Mouse (Mus musculus) heart, embryonic 16.5 days (tissue): ENCODE data around the gene Plekhm3. TPM values are rescaled to one million over a fixed set of nuclear protein-coding genes. Genes with fewer than 3 reads are reported as not detected.
A peak's percentile ranks its signal among the peaks of the same experiment; 100 is the strongest.

Experiments used
- ATAC-seq: fragments of 200-750 bp; cut with Nextera tagmentation; replicated peaks from 2 replicates; pipeline ENCODE4 v1.8.0; 2017; ENCODE audit warnings: moderate number of reproducible peaks; ENCODE audit not compliant: insufficient read depth, low FRiP score; ENCODE audit errors: extremely low read depth
- H3K27ac ChIP-seq: fragments of 300-500 bp; sonication (generic); 2 replicates; pipeline ENCODE4 v1.5.1; 2014; ENCODE audit warnings: mild to moderate bottlenecking, low read length, control low read depth, moderate library complexity
- H3K27me3 ChIP-seq: fragments of 300-500 bp; sonication (generic); 2 replicates; pipeline ENCODE4 v1.6.1; 2014; ENCODE audit warnings: low read length, mixed read lengths; ENCODE audit not compliant: control insufficient read depth, insufficient read depth
- H3K36me3 ChIP-seq: fragments of 300-500 bp; sonication (generic); 2 replicates; pipeline ENCODE4 v1.6.1; 2014; ENCODE audit not compliant: control insufficient read depth, insufficient read depth
- H3K4me1 ChIP-seq: fragments of 300-500 bp; sonication (generic); 2 replicates; pipeline ENCODE4 v1.6.1; 2014; ENCODE audit warnings: low read length, mixed read lengths; ENCODE audit not compliant: control insufficient read depth, insufficient read depth
- H3K4me2 ChIP-seq: fragments of 300-500 bp; sonication (generic); 2 replicates; pipeline ENCODE4 v1.6.1; 2014; ENCODE audit warnings: low read depth, mild to moderate bottlenecking, control low read depth, low read length
- H3K4me3 ChIP-seq: fragments of 300-500 bp; sonication (generic); 2 replicates; pipeline ENCODE4 v1.5.1; 2014; ENCODE audit warnings: mild to moderate bottlenecking, control low read depth, low read length
- H3K9ac ChIP-seq: fragments of 300-500 bp; sonication (generic); 2 replicates; pipeline ENCODE4 v1.6.1; 2014; ENCODE audit warnings: low read length, control low read depth
- H3K9me3 ChIP-seq: fragments of 300-500 bp; sonication (generic); replicated peaks from 2 replicates; pipeline ENCODE4 v1.6.1; 2016; ENCODE audit warnings: low read length; ENCODE audit not compliant: control insufficient read depth
- WGBS: fragments of 180-500 bp; shearing (Covaris S2); extraction: QIAGEN DNeasy Blood & Tissue Kit; methylation state at CpG from one replicate; pipeline ENCODE4 v1.1.7; 2014; 5-methylcytosine and 5-hydroxymethylcytosine counted together
- polyA plus RNA-seq: library from polyadenylated mRNA; unstranded; fragments of >200 nt; fragmentation: Nextera tagmentation; extraction: Ambion mirVana; gene quantifications from 2 replicates; pipeline ENCODE4 v1.2.1, GENCODE M21; 2015

The Plekhm3 gene
- polyA plus RNA-seq, 1 experiment from 2014 or later, result 7.2 TPM

GRCm38 (mm10) chr1:64770169-64770568 lies 186.5 kb downstream of the Plekhm3 start:
- 41% methylated on average over 6 of the region's 6 CpGs for WGBS
- Histone ChIP-seq H3K27me3 (no peaks in the 10 kb centered on the region), H3K4me1 (no peaks in the 10 kb centered on the region), H3K27ac (no peak overlapping the region), H3K4me2 (no peak overlapping the region), H3K9ac (no peak overlapping the region), H3K36me3 (no peaks in the 10 kb centered on the region), H3K4me3 (no peak overlapping the region), H3K9me3 (no peaks in the 10 kb centered on the region)
- ATAC-seq, result no peak

DNA sequence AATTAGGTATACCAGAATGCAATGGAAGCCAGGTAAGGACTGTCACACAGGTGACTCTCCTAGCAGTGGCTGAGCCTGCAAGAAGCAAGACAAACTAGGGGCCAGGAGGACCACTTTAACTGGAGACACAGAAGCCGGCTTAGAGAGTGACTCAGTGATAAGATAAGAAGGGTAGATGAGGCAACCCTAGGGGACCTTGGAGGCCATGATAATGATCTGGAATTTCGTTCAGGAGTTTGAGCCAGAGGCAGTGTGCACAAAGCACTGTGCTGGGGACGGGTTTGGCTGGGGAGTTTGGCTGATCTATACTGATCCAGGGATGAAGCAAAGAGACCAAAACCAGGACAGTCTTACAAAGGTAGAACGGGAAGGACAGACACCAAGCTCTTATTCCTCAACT lies 195.0 kb downstream of the Plekhm3 start:
- no peaks in the 10 kb centered on the region for H3K36me3 ChIP-seq
- no peak overlapping the region for H3K4me3 ChIP-seq
- no peak for ATAC-seq
- H3K9me3 ChIP-seq, result no peaks in the 10 kb centered on the region
- H3K27me3 ChIP-seq, result no peaks in the 10 kb centered on the region
- no peak overlapping the region for H3K4me2 ChIP-seq
- H3K27ac ChIP-seq, result no peak overlapping the region
- no peaks in the 10 kb centered on the region for H3K4me1 ChIP-seq
- no peak overlapping the region for H3K9ac ChIP-seq
- whole genome bisulfite sequencing, result 40% methylated on average over 4 of the region's 4 CpGs

GRCm38 (mm10) chr1:64757766-64758165 lies 198.9 kb downstream of the Plekhm3 start:
- Histone ChIP-seq H3K4me1 (peaks cover 5% of the 10 kb centered on the region; the same call in 1 of the 2 replicates), H3K4me3 (no peak overlapping the region), H3K4me2 (no peak overlapping the region), H3K27ac (no peak overlapping the region), H3K9me3 (no peaks in the 10 kb centered on the region), H3K36me3 (no peaks in the 10 kb centered on the region), H3K9ac (no peak overlapping the region), H3K27me3 (no peaks in the 10 kb centered on the region)
- 62% methylated on average over 5 of the region's 5 CpGs for whole genome bisulfite sequencing
- ATAC-seq, result no peak

DNA sequence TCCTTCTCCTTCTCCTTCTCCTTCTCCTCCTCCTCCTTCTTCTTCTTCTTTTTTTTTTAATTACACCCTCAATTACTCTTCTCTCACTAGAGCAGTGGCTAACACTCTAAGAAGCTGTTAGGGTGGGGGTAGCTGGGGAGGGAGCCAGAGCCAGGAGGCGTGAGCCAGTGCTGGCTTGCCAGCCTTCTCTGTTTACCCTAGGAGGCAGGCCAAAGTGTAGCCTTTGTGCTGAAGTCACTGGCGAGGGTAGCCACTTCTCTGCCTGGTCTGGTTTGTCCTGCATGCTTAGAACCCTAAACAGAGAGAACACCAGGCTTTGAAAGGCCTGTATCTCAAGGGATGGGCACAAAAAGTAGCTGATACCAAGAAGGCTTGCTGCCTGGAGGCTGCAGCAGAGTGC lies 199.4 kb downstream of the Plekhm3 start:
- no peaks in the 10 kb centered on the region for H3K36me3 ChIP-seq
- no peak overlapping the region for H3K27ac ChIP-seq
- no peak for ATAC-seq
- no peaks in the 10 kb centered on the region for H3K9me3 ChIP-seq
- no peaks in the 10 kb centered on the region for H3K27me3 ChIP-seq
- H3K4me1 ChIP-seq, result peaks cover 5% of the 10 kb centered on the region; the same call in 1 of the 2 replicates
- 32% methylated on average over 2 of the region's 2 CpGs for WGBS
- no peak overlapping the region for H3K4me2 ChIP-seq
- no peak overlapping the region for H3K9ac ChIP-seq
- H3K4me3 ChIP-seq, result no peak overlapping the region

DNA sequence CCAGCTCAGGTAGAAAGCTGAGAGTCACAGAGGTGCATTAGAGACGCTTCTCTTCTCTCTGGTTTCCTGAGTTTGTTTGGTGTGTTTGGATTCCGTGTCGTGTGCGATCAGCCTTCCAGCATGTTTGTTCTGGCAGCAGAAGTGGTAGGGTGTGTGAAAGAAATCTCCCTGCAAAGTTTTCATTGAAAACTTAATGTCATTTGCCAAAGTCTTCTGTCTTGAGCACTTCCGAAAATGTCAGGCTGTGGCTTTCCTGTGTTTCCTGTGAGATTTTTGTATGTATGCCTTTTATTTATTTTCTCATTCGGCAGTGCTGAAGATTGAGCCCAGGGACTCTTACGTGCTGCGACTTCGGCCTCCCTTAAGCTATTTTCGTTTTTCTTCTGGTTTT lies 200.0 kb downstream of the Plekhm3 start:
- ATAC-seq, result no peak
- Histone ChIP-seq H3K27ac (0 out of 2 replicates have a peak overlapping the region, but pooled peaks have one; percentile 1), H3K4me1 (peaks cover 5% of the 10 kb centered on the region; the same call in 1 of the 2 replicates), H3K4me2 (peak overlapping the region; percentile 33), H3K9ac (no peak overlapping the region), H3K4me3 (no peak overlapping the region), H3K27me3 (no peaks in the 10 kb centered on the region), H3K36me3 (no peaks in the 10 kb centered on the region), H3K9me3 (no peaks in the 10 kb centered on the region)
- WGBS, result 45% methylated on average over 10 of the region's 10 CpGs

DNA sequence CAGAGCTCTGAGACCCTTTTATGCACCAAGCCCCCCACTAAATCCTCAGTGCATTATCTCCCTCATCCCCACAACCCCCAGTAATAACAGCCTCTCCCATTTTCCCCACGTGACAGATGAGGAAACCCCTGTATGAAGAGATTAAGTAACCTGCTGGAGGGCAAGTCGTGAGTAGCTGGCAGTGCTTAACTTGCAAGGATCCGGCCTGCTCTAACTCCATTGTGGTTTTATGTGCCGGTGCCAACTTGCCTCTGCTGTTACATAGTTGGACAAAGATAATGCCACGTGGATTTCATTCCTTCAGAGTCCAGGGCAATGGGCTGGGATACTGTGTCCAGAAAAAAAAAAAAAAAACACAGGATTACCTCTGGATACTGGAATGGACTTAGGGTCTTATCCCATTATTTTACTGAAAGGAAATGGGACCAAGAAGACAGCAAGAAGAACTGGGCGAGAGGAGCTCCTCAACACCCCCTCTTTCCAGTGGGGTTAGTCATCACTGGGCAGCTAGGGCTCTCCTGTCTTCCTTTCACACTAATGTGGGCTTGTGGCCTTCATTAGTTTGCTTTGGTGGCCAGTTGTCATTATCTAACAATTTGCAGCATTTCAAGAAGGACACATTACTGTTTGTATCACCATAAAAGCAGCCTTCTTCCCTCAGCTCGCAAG lies 200.5 kb downstream of the Plekhm3 start:
- no peaks in the 10 kb centered on the region for H3K36me3 ChIP-seq
- peaks cover 5% of the 10 kb centered on the region; the same call in 1 of the 2 replicates for H3K4me1 ChIP-seq
- no peak overlapping the region for H3K9ac ChIP-seq
- H3K4me2 ChIP-seq, result peak overlapping the region; percentile 33
- no peaks in the 10 kb centered on the region for H3K27me3 ChIP-seq
- H3K27ac ChIP-seq, result no peak overlapping the region
- H3K4me3 ChIP-seq, result no peak overlapping the region
- WGBS, result 47% methylated on average over 7 of the region's 7 CpGs
- no peak for ATAC-seq
- H3K9me3 ChIP-seq, result no peaks in the 10 kb centered on the region

- H3K4me3 ChIP-seq, result no peak overlapping the region
- H3K4me2 ChIP-seq, result no peak overlapping the region
- ATAC-seq, result no peak
- no peak overlapping the region for H3K9ac ChIP-seq
- H3K9me3 ChIP-seq, result no peaks in the 10 kb centered on the region
- H3K27me3 ChIP-seq, result no peaks in the 10 kb centered on the region
- no peaks in the 10 kb centered on the region for H3K36me3 ChIP-seq
- peaks cover 5% of the 10 kb centered on the region; the same call in 1 of the 2 replicates for H3K4me1 ChIP-seq
- no peak overlapping the region for H3K27ac ChIP-seq
- WGBS, result 85% methylated on average over 5 of the region's 5 CpGs
Measured at GRCm38 (mm10) chr1:64754658-64755057, 202.0 kb downstream of the Plekhm3 start.

DNA sequence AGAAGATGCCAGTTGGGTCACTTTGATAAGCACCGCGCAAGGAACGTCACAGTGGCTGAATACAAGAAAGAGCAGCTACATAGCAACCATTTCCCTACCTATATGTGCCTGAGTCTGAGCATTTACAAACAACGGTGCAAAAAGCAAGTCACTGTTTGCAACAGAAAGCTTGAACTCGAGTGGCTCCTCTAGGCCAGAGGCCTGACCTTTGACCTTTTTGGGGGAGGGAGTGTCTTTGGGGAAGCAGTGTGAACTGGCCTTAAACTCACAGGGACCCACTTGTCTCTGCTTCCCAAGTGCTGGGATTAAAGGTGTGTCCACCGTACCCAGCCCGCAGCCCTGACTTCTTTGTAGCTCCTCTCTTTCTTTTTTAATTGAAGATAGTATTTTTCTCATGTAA lies 203.0 kb downstream of the Plekhm3 start:
- Histone ChIP-seq H3K27ac (no peak overlapping the region), H3K36me3 (no peaks in the 10 kb centered on the region), H3K9ac (no peak overlapping the region), H3K4me2 (no peak overlapping the region), H3K9me3 (no peaks in the 10 kb centered on the region), H3K4me1 (peaks cover 5% of the 10 kb centered on the region; the same call in 1 of the 2 replicates), H3K27me3 (no peaks in the 10 kb centered on the region), H3K4me3 (no peak overlapping the region)
- no peak for ATAC-seq
- 75% methylated on average over 7 of the region's 7 CpGs for WGBS

DNA sequence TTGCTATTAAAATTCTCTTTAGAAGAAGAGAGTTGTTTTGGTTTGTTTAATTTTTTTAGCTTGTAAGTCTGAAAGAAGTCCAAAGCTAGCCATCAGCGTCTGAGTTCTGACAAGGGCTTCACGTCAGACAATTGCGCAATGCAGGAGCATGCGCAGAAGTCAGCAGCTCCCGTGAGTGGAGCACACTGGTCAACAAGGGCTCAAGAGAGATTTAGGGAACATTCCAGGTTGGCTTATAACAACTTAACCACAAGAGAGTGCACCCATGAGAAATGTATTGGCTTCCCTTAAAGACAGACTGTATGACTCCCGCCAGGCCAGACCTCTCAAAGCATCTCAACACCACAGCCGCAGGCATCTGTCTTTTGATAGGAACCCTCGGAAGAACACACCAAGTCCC lies 203.5 kb downstream of the Plekhm3 start:
- no peak overlapping the region for H3K4me2 ChIP-seq
- peaks cover 5% of the 10 kb centered on the region; the same call in 1 of the 2 replicates for H3K4me1 ChIP-seq
- no peaks in the 10 kb centered on the region for H3K36me3 ChIP-seq
- no peaks in the 10 kb centered on the region for H3K9me3 ChIP-seq
- no peak overlapping the region for H3K4me3 ChIP-seq
- no peaks in the 10 kb centered on the region for H3K27me3 ChIP-seq
- 68% methylated on average over 8 of the region's 8 CpGs for WGBS
- H3K9ac ChIP-seq, result no peak overlapping the region
- 0 out of 2 replicates have a peak, but pooled peaks have one; percentile 32 for ATAC-seq
- H3K27ac ChIP-seq, result no peak overlapping the region
